Mouse (Mus musculus): ENCODE measurements at regions not wholly inside any gene's neighbourhood (a gene's known extent, or its start where the extent isn't known, plus 50 kb on each side); places are given as distances from the start of the nearest gene placed in this dataset.
A peak's percentile ranks its signal among the peaks of the same experiment; 100 is the strongest.

DNA sequence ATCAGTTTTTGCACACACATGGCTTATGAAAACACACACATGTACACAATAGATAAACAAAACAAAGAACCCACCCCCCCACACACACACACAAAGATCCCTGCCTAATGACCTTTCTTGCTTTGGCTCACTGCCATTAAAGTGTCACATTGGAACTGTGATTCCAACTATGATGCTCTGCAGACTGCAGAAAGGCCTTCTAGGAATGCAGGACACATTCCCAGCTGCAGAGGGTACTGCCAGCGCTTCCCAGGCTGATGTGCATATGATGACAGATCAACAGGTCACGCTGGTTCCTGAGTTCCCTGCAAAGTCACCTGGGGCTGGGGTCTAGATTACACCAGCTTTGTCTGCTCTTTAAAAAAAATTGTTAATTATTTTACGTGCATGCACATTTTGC lies 68.1 kb upstream of the Ppm1j start:
- no peak for DNase-seq (ENCODE audit: low spot score in 2 of 2)

- DNase-seq (ENCODE audit: low spot score in 2 of 2) = peak; percentile 63 to 70
These were observed 66.8 kb upstream of the Ppm1j start for GRCm38 (mm10) chr3:104713836-104714631.

- DNase-seq (ENCODE audit: low spot score in 2 of 2) = peak in 1 of 2 experiments; percentile 31
These were observed 66.1 kb upstream of the Ppm1j start for GRCm38 (mm10) chr3:104714679-104715326.
